Mouse (Mus musculus): ENCODE measurements around the gene Pik3r5. TPM values are rescaled to one million over a fixed set of nuclear protein-coding genes. Genes with fewer than 3 reads are reported as not detected.

Pik3r5 gene
- total and polyA plus RNA-seq, 3 experiments, result 0.02 to 0.49 TPM; not detected in 1

GRCm38 (mm10) chr11:68440965-68441364 is 9.0 kb downstream of the Pik3r5 start:
- DNase-seq (ENCODE audit: low spot score) (no peak), ATAC-seq (ENCODE audit: extremely low read depth, insufficient number of reproducible peaks, low FRiP score, poor library complexity, severe bottlenecking) (no peak)
- peaks cover 2% of the 10 kb centered on the region; the same call in 1 of the 2 replicates for H3K27me3 ChIP-seq (ENCODE audit: insufficient read depth, low read length)
- TF ChIP-seq POLR2AphosphoS5 (IDR thresholded peaks at IDR 0.05; ENCODE audit: insufficient replicate concordance, low read depth, low read length), result no peak
- TF ChIP-seq TAL1 (conservative IDR thresholded peaks at IDR 0.05; ENCODE audit: low read depth, low read length), result no peak
- TF ChIP-seq GATA1 (IDR thresholded peaks at IDR 0.05; ENCODE audit: borderline replicate concordance, low read length), result no peak
- no peak for TF ChIP-seq GATA2 (IDR thresholded peaks at IDR 0.05; ENCODE audit: borderline replicate concordance, low read depth, low read length)
- TF ChIP-seq CTCF (IDR thresholded peaks at IDR 0.05; ENCODE audit: low read depth, low read length), result no peak
- no peak overlapping the region for H3K4me3 ChIP-seq (ENCODE audit: low read depth, low read length)
- no peaks in the 10 kb centered on the region for H3K36me3 ChIP-seq (replicated peaks)
- no peaks in the 10 kb centered on the region for H3K9me3 ChIP-seq (replicated peaks)
- no peaks in the 10 kb centered on the region for H3K4me1 ChIP-seq (ENCODE audit: insufficient read depth, low read depth, low read length)

GRCm38 (mm10) chr11:68442346-68442745 is 10.4 kb downstream of the Pik3r5 start:
- TF ChIP-seq GATA2 (IDR thresholded peaks at IDR 0.05; ENCODE audit: borderline replicate concordance, low read depth, low read length) (no peak), GATA1 (IDR thresholded peaks at IDR 0.05; ENCODE audit: borderline replicate concordance, low read length) (no peak), POLR2AphosphoS5 (IDR thresholded peaks at IDR 0.05; ENCODE audit: insufficient replicate concordance, low read depth, low read length) (no peak), CTCF (IDR thresholded peaks at IDR 0.05; ENCODE audit: low read depth, low read length) (no peak), TAL1 (conservative IDR thresholded peaks at IDR 0.05; ENCODE audit: low read depth, low read length) (no peak)
- Histone ChIP-seq H3K4me3 (ENCODE audit: low read depth, low read length) (no peak overlapping the region), H3K4me1 (ENCODE audit: insufficient read depth, low read depth, low read length) (no peaks in the 10 kb centered on the region), H3K36me3 (replicated peaks) (no peaks in the 10 kb centered on the region), H3K9me3 (replicated peaks) (no peaks in the 10 kb centered on the region), H3K27me3 (ENCODE audit: insufficient read depth, low read length) (peaks cover 2% of the 10 kb centered on the region; the same call in 1 of the 2 replicates)
- no peak for ATAC-seq (ENCODE audit: extremely low read depth, insufficient number of reproducible peaks, low FRiP score, poor library complexity, severe bottlenecking)
- no peak for DNase-seq (ENCODE audit: low spot score)

GRCm38 (mm10) chr11:68442983-68443638 is 11.2 kb downstream of the Pik3r5 start:
- TF ChIP-seq CTCF (IDR thresholded peaks at IDR 0.05; ENCODE audit: low read depth, low read length), result no peak
- no peak for TF ChIP-seq GATA2 (IDR thresholded peaks at IDR 0.05; ENCODE audit: borderline replicate concordance, low read depth, low read length)
- no peak for TF ChIP-seq TAL1 (conservative IDR thresholded peaks at IDR 0.05; ENCODE audit: low read depth, low read length)
- no peak for TF ChIP-seq POLR2AphosphoS5 (IDR thresholded peaks at IDR 0.05; ENCODE audit: insufficient replicate concordance, low read depth, low read length)
- no peak for TF ChIP-seq GATA1 (IDR thresholded peaks at IDR 0.05; ENCODE audit: borderline replicate concordance, low read length)
- H3K4me1 ChIP-seq (ENCODE audit: insufficient read depth, low read depth, low read length), result no peaks in the 10 kb centered on the region
- DNase-seq (ENCODE audit: low spot score) (no peak), ATAC-seq (ENCODE audit: extremely low read depth, insufficient number of reproducible peaks, low FRiP score, poor library complexity, severe bottlenecking) (no peak)
- no peaks in the 10 kb centered on the region for H3K9me3 ChIP-seq (replicated peaks)
- no peaks in the 10 kb centered on the region for H3K36me3 ChIP-seq (replicated peaks)
- peaks cover 2% of the 10 kb centered on the region; the same call in 1 of the 2 replicates for H3K27me3 ChIP-seq (ENCODE audit: insufficient read depth, low read length)
- no peak overlapping the region for H3K4me3 ChIP-seq (ENCODE audit: low read depth, low read length)

- DNase-seq (ENCODE audit: low spot score) (no peak), ATAC-seq (ENCODE audit: extremely low read depth, insufficient number of reproducible peaks, low FRiP score, poor library complexity, severe bottlenecking) (no peak)
- Histone ChIP-seq H3K27me3 (ENCODE audit: insufficient read depth, low read length) (no peaks in the 10 kb centered on the region), H3K36me3 (replicated peaks) (no peaks in the 10 kb centered on the region), H3K9me3 (replicated peaks) (no peaks in the 10 kb centered on the region), H3K4me3 (ENCODE audit: low read depth, low read length) (no peak overlapping the region), H3K4me1 (ENCODE audit: insufficient read depth, low read depth, low read length) (no peaks in the 10 kb centered on the region)
- TF ChIP-seq CTCF (IDR thresholded peaks at IDR 0.05; ENCODE audit: low read depth, low read length) (no peak), GATA1 (IDR thresholded peaks at IDR 0.05; ENCODE audit: borderline replicate concordance, low read length) (no peak), TAL1 (conservative IDR thresholded peaks at IDR 0.05; ENCODE audit: low read depth, low read length) (no peak), GATA2 (IDR thresholded peaks at IDR 0.05; ENCODE audit: borderline replicate concordance, low read depth, low read length) (no peak), POLR2AphosphoS5 (IDR thresholded peaks at IDR 0.05; ENCODE audit: insufficient replicate concordance, low read depth, low read length) (no peak)
Measured at GRCm38 (mm10) chr11:68445901-68446300, 14.0 kb downstream of the Pik3r5 start.

GRCm38 (mm10) chr11:68446547-68446946 is 14.6 kb downstream of the Pik3r5 start:
- no peak for ATAC-seq (ENCODE audit: extremely low read depth, insufficient number of reproducible peaks, low FRiP score, poor library complexity, severe bottlenecking)
- TF ChIP-seq POLR2AphosphoS5 (IDR thresholded peaks at IDR 0.05; ENCODE audit: insufficient replicate concordance, low read depth, low read length) (no peak), CTCF (IDR thresholded peaks at IDR 0.05; ENCODE audit: low read depth, low read length) (no peak), TAL1 (conservative IDR thresholded peaks at IDR 0.05; ENCODE audit: low read depth, low read length) (no peak), GATA1 (IDR thresholded peaks at IDR 0.05; ENCODE audit: borderline replicate concordance, low read length) (no peak), GATA2 (IDR thresholded peaks at IDR 0.05; ENCODE audit: borderline replicate concordance, low read depth, low read length) (no peak)
- no peaks in the 10 kb centered on the region for H3K36me3 ChIP-seq (replicated peaks)
- no peaks in the 10 kb centered on the region for H3K4me1 ChIP-seq (ENCODE audit: insufficient read depth, low read depth, low read length)
- no peaks in the 10 kb centered on the region for H3K9me3 ChIP-seq (replicated peaks)
- no peaks in the 10 kb centered on the region for H3K27me3 ChIP-seq (ENCODE audit: insufficient read depth, low read length)
- no peak for DNase-seq (ENCODE audit: low spot score)
- no peak overlapping the region for H3K4me3 ChIP-seq (ENCODE audit: low read depth, low read length)

GRCm38 (mm10) chr11:68447242-68447641 is 15.3 kb downstream of the Pik3r5 start:
- no peak for DNase-seq (ENCODE audit: low spot score)
- Histone ChIP-seq H3K4me1 (ENCODE audit: insufficient read depth, low read depth, low read length) (no peaks in the 10 kb centered on the region), H3K27me3 (ENCODE audit: insufficient read depth, low read length) (no peaks in the 10 kb centered on the region), H3K9me3 (replicated peaks) (no peaks in the 10 kb centered on the region), H3K4me3 (ENCODE audit: low read depth, low read length) (no peak overlapping the region), H3K36me3 (replicated peaks) (no peaks in the 10 kb centered on the region)
- ATAC-seq (ENCODE audit: extremely low read depth, insufficient number of reproducible peaks, low FRiP score, poor library complexity, severe bottlenecking), result no peak
- no peak for TF ChIP-seq CTCF (IDR thresholded peaks at IDR 0.05; ENCODE audit: low read depth, low read length)
- no peak for TF ChIP-seq TAL1 (conservative IDR thresholded peaks at IDR 0.05; ENCODE audit: low read depth, low read length)

All from G1E (cell line).